Mouse (Mus musculus) spleen, adult 12 weeks (tissue): Measurements from ENCODE around the gene 4930451I11Rik.

Experiments
- DNase-seq: peaks from one replicate; pipeline ENCODE4 v3.0.0; 2022; ENCODE audit warnings: low spot score

Gene 4930451I11Rik

GRCm38 (mm10) chr7:126799468-126800268 lies 31.8 kb downstream of the 4930451I11Rik start:
- peak; percentile 60 for DNase-seq

- peak; percentile 85 for DNase-seq
These were observed 32.4 kb downstream of the 4930451I11Rik start for GRCm38 (mm10) chr7:126799050-126799467.

GRCm38 (mm10) chr7:126798127-126799049 lies 33.1 kb downstream of the 4930451I11Rik start:
- peak; percentile 53 for DNase-seq

- DNase-seq, result no peak
These were observed 33.9 kb downstream of the 4930451I11Rik start, which contains the start of gene Fam57b for GRCm38 (mm10) chr7:126797411-126798126. TSS of gene Fam57b (plus strand) at chr7:126797668.

- no peak for DNase-seq
These were observed 35.0 kb downstream of the 4930451I11Rik start for GRCm38 (mm10) chr7:126796350-126796932.

DNA sequence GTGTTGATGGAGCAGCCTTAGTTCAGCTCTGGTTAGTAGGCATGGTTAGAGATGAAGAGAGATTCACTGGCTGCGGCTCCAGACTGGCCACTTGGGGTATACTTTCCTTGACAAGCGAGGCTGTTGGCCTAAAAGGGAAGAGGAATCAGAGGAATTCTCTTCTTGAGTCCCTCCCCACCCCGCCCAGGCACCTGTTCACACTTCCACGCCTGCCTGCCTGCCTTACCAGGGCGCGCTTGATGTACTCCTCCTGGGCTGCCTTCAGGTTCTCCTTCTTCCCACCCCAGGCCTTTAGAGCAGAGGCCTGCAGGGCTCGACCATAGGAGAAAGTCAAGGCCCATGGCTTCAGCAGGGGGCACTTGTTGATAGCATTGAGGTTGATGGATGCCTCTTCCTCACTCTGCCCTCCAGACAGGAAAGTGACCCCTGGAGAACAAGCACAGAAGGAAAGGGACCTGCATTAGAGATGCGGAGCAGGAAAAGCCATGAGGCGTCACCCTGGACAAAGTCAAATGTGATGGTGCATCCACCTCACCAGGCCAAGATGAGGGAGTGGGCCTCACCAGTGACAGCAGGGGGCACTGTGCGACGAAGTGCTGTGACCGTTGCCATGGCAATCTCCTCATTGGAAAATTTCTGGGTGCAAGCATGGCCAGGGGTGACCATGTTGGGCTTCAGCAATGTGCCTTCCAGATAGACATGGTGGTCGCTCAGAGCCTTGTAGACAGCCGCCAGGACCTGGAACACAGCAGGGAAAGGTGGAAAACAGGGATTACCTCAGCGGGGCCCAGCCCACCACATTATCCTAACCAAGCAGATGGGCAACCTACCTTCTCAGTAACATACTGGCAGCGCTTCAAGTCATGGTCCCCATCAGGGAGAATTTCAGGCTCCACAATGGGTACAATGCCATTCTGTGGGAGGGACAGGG lies 35.8 kb downstream of the 4930451I11Rik start:
- no peak for DNase-seq

- DNase-seq, result no peak
These were observed 37.2 kb downstream of the 4930451I11Rik start for GRCm38 (mm10) chr7:126794271-126794605.

DNA sequence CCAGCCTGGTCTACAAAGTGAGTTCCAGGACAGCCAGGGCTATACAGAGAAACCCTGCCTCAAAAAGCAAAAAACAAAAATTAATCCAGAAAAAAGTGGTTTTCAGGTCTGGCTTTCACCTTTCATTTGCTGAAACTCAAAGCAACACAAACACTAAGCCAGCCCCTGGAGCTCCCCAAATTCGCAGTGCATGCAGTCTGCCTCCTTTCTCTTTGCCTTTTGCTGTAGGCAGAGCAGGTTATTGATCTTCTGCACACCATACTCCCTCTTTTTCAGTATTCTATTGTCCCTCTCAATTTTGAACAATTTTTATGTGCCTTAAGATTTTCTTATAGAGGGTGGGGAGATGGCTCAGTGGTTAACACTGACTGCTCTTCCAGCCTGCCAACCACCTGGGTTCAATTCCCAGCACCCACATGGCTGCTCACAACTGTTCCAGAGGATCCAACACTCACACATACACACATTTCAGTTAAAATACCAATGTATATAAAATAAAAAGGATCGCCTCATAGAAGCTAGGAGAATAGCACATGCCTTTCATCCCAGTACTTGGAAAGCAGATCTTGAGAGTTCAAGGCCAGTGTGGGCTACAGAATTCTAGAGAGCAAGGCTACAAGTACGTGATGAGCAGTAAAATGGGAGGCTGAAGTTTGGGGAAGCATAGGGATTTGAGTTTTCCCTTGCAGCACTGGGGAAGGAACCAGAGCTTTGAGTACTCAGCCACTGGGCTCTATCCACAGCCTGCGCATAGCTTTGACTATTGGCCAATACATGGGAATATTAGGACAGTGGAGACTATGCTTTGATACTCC lies 37.8 kb downstream of the 4930451I11Rik start:
- DNase-seq, result no peak

- no peak for DNase-seq
These were observed 38.6 kb downstream of the 4930451I11Rik start for GRCm38 (mm10) chr7:126792721-126793443.

DNA sequence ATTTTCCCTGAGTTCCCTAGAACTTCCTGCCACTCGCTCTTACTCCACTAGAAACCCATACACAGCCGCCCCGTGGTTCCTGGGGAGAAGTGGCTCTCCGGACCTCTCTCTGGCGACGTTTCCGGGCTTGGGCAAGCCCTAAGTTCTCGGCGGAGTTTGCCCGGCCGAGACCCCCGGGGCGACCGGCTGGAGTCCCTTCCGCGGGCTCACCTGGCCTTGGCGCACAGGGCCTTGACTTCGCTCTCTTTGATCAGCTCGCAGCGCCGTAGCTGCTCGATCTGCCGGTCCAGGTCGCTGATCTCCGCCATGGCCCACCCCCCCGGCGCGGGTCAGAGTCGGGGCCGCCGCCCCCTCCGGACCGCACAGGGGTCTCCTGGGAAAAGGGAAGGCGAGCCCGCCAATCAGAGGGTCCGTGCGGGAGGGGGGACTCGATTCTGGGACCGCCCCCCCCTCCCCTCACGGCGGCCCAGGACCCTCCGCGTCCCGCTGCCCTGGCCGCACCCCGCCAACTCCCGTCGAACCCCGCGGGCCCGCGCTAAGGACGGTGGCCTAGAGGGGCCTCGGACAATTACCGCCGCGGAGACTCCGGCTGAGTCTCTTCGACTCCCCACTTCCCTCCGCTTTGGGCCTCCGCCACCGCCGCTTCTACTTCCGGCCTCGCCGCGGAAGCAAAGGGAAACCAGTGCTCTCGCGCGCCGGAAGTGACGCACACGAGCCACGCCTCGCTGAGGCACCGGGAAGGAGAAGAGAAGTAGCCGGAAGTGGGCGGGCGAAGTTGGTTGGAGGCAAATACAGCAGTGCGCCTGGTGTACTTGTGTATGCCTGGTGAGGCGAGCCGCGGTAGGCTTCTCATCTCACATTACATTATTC lies 39.4 kb downstream of the 4930451I11Rik start, which contains the start of gene Ppp4c:
Ppp4c (minus strand) TSS at position 646 of the 870 bp plus-strand sequence.
- DNase-seq, result peak; percentile 92

- DNase-seq, result no peak
These were observed 42.3 kb downstream of the 4930451I11Rik start for GRCm38 (mm10) chr7:126789141-126789540.

DNA sequence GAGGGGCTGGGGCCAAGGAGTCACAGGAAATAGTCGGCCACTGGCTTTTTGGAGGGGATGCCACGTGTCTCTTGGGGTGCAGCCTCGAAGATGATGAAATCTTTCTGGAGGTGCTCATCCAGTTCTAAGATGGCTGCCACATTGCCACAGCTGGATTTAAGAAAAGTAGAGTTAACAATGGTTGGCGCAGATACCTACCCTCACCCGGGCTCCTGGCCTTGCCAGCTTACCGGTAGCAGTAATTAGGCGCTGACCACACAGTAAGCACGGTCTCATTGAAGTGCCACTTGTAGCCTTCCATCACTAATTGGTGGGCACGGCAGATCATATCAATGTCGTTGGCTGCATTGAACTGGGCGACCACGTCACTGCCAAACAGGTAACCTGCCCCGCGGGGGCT lies 45.3 kb downstream of the 4930451I11Rik start:
- no peak for DNase-seq

DNA sequence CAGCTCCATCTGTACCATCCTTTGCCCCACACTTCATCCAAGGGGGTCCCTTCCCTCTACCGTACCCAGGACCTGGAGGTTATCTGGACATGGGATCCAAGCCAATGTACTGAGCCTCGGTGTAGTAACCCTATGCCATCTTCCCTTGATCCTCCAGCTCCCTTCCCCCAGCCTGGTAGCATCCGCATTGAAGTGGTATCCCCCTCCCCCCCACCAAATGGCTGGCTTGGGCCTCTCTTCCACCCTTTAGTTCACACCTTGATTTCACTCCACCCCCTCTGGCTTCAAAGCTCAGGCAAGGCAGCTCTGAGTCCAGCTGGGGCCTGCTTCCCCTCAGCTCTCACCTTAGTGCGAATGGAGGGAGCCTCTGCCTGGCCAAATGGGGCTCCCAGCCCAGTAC lies 46.4 kb downstream of the 4930451I11Rik start:
- DNase-seq, result no peak

DNA sequence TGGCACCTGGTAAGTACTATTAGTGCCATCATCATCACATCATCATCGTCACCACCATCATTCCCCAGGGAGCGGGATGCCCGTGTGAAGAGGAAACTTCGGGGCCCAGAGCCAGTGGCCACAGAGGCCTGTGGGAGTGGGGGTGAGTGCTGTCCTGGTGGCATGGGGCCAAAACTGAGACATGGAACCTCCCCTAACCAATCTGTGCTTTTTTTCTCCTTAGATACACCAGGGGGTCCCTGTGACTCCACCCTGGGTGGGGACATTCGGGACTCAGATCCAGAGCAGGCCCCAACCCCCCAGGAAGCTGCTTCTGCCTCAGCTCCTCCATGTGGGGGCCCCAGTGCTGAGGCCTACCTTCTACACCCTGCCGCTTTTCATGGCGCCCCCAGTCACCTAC lies 47.0 kb downstream of the 4930451I11Rik start:
- no peak for DNase-seq

GRCm38 (mm10) chr7:126782693-126783092 lies 48.7 kb downstream of the 4930451I11Rik start:
- DNase-seq, result no peak

GRCm38 (mm10) chr7:126781661-126782370 lies 49.6 kb downstream of the 4930451I11Rik start:
- DNase-seq, result no peak

- no peak for DNase-seq
These were observed 50.3 kb downstream of the 4930451I11Rik start, which contains the start of gene Tbx6 for GRCm38 (mm10) chr7:126780971-126781635. TSS of gene Tbx6 (plus strand) at chr7:126781483.
